Mouse (Mus musculus): ENCODE results near the gene Zfp808.
"Not testable (repeated sequence)": the region's sequence is repeated elsewhere in the genome, so short reads cannot be mapped to it uniquely, and the experiment has no call there.

Gene Zfp808

GRCm38 (mm10) chr13:62129432-62130171, at the start of gene Zfp808:
Gene Zfp808, plus strand, starts transcription at chr13:62129886.
- peak; percentile 15 for DNase-seq (ENCODE audit: low read depth, low spot score)

DNA sequence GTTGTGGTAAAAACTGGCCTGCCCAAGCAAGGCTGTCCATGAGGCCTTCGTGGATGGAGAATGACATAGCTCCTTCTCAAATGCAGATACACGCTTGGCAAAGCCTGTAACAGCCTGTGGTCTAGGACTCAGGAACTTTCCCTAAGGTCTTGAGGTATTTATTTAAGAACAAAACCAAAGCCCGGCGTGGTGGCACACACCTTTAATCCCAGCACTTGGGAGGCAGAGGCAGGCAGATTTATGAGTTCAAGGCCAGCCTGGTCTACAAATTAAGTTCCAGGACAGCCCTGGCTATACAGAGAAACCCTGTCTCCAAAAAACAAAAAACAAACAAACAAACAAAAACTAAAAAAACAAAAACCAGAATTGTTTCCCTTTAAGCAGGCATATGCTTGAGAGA, 30.9 kb upstream of the Zfp808 start:
- not testable (repeated sequence) for DNase-seq (ENCODE audit: low read depth, low spot score)

- DNase-seq (ENCODE audit: low read depth, low spot score), result not testable (repeated sequence)
These were observed 30.2 kb upstream of the Zfp808 start for GRCm38 (mm10) chr13:62099454-62099853.

DNA sequence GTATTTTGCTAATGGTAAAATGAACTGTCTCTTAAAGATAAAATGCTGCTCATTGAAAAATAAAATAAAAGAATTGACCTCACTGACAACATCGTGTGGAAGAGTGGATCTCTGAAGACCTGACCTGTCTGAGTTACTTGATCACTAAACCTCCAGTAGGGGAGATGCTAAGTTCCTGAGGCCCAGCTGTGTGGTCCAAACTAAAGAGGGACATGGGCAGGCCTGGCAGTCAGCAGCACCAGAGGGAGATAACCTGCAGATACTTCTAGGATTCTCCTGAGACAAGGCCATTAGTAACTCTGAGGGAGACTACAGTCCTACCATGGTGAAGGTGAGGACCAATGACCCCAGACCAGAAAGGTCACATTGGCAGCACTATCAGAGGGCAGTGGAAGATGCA, 27.3 kb upstream of the Zfp808 start:
- DNase-seq (ENCODE audit: low read depth, low spot score), result not testable (repeated sequence)

GRCm38 (mm10) chr13:62115861-62116260, 13.8 kb upstream of the Zfp808 start:
- not testable (repeated sequence) for DNase-seq (ENCODE audit: low read depth, low spot score)

- DNase-seq (ENCODE audit: low read depth, low spot score), result not testable (repeated sequence)
These were observed 8.1 kb upstream of the Zfp808 start for GRCm38 (mm10) chr13:62121578-62121977.

DNA sequence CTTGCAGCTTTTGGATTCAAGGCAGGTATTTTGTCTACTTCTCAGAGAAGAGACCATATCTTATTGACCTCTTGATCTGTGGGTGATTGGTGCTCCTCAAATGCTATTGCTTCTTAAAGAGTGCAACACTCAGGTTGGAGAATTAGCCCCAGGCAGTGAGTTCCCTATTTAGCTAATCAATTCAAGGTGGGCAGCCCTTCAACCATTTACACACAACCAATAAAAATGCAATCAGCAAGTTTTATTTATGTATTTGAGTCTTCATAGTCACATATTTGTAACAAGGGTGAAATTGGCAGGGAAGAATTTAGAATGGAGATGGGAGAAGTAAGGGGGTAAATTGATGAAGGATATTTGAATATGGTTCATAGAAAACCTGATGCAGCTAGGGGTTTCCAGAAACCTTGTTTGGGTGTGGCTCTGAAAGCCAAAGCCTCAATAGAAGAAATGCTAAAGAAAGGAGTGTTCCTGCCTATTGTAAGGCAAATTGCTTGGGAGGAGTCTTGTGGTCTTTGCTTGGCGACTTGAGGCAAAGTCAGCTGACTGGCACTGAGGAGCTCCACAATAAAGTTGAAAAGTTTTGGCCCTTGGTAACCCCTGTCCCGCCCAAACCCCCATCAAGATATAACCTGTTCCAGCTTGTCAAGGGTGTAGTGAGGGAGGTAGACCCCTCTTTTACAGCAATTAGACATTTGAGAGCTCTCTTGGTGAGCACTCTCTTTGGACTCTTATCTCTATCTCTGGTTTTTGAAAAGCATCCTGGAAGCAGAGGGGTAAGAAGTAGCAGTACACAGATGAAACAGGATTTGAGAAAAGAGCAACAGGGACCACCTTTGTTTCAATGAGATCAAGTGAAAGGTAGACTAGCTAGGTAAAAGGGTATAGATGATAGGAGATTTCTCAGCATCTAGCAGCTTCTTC, 52.4 kb downstream of the Zfp808 start:
- DNase-seq (ENCODE audit: low read depth, low spot score), result not testable (repeated sequence)

GRCm38 (mm10) chr13:62245264-62245663, 115.6 kb downstream of the Zfp808 start:
- DNase-seq (ENCODE audit: low read depth, low spot score), result no peak

DNA sequence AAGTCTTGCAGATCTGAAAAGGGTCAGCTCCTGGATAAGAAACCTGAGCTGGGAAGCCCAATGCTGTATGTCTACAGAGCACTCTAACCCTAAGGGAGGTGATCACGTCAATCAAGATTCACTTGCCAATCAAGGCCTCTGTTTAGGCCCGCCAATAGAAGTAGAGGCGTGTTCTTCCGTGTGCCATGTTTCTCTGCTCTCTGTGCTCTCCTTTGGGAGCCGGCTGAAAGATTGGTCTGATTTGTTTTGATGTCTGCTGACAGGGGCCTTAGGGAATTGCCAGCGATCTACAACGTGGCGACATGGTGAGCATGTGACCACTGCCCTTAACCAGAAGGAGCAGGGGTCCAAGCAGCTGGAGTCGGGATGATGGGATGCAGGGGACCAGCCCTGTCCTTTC, 125.5 kb downstream of the Zfp808 start:
- DNase-seq (ENCODE audit: low read depth, low spot score), result not testable (repeated sequence)

DNA sequence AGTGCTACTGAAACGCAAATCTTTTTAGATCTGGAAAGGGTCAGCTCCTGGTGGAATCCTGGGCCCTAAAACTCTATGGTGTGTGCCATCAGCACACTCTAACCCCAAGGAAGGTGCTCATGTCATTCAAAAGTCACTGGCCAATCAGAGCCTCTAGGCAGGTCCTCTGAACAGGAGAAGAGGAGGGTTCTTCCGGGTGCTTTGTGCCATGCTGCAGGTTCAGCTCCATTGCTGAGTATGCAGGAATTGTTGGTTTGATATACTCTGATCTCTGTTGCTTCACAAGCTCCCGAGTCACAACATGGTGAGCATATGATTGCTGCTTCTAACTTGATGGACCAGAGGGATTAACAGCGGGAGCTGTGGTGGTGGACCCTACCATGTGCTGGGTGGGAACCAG, 133.7 kb downstream of the Zfp808 start:
- DNase-seq (ENCODE audit: low read depth, low spot score), result no peak
